Mouse (Mus musculus) induced T-regulatory cell, adult 2 months (primary cell): ENCODE data around the gene Trim2.

ENCODE experiments used
- DNase-seq: peaks from one replicate; pipeline ENCODE4 v3.0.0-alpha.2; 2012; ENCODE audit warnings: low read depth

Gene Trim2

DNA sequence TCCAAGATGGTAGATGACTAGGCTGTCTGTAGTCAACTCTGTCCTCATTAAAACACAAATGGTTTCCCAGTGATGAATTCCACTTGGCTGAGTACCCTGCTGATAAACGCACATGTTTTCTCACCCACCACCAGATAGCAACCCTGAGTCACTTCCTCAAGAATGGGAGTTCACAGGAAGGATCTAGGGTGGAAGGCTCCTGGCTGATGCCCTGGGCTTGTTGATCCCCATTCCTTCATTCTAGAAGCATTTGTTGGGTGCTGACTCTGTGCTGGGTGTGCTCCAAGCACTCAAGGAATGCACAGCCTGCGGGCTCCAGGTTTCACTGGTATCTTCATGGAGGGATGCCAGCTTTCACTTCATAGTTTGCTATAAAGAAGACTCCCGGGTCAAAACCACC, 12.8 kb upstream of the Trim2 start:
- no peak for DNase-seq

DNA sequence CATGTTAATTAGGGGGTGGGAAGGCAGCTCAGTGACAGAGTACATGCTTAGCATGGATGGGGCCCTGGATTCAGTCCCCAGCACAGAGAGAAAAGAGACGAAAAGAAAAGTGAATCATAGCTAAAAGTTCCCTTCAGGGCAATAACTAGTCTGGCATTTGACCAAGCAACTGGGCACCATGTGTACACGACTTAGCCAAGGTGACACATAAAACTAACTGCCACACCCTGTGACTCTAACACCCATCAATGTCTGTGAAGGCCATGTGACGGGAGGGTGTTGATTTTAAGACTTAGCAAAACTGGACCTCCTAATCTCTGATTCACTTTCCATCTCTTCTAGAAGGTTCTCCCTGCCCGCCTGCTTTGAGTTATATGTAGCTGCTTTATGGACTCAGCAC, 12.2 kb upstream of the Trim2 start:
- DNase-seq: no peak

GRCm38 (mm10) chr3:84314651-84315191, 8.0 kb upstream of the Trim2 start:
- DNase-seq: peak; percentile 87

- DNase-seq: no peak
Measured at GRCm38 (mm10) chr3:84313801-84314541, 7.3 kb upstream of the Trim2 start.

GRCm38 (mm10) chr3:84313003-84313800, 6.5 kb upstream of the Trim2 start:
- peak; percentile 85 for DNase-seq

DNA sequence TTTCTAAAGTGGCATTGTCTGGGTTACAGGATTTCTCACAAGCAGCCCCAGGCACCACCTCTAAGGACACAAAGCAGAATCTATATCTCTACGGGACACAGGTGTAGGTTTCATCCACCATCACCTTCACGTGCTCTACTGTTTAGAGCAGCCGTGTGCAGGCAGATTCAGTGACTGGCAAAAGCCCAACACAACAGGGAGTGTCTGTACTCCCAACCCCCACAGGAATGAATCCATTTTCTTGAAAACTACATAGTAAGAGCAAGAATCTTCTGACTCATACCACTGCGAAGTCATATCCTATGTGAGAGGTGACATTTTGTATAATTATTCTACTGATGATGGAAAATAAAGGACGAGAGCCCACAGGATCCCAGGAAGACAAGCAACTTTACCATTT, 5.6 kb upstream of the Trim2 start:
- no peak for DNase-seq

GRCm38 (mm10) chr3:84307516-84307915, 839 bp upstream of the Trim2 start:
- DNase-seq: no peak

- no peak for DNase-seq
Measured at GRCm38 (mm10) chr3:84305722-84306510, 761 bp downstream of the Trim2 start.

DNA sequence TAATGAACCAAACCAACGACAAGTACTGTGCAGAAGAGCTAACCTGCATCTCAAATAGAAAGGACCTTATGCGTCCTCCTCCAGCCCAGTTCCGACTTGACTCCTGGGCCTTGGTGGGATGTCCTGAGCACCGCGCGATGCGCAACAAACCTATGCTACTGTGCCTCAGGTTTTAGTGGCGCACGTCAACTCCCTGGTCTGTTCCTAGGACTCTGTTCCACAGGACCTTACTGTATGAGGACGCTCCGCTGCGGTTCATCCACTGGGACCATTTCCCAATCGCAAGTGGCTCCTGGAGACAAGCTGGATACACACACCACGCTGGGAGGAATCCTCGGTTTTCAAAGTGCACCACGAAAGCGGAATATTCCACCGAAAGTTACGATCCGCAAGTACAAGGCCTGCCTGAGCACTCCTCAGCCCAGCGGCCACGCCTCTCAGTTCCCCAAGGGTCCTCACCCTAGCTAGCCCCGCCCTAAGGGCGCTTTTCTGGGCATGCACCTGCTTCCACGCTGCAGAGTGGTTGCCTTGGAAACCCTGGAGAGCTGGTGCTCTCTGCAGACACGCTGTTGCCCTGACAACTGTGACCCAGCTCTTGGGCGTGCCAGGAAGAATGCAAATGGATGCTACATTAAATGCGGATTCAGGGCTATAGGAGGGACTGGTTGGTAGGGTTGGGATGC, 1.5 kb downstream of the Trim2 start:
- DNase-seq: peak; percentile 23

GRCm38 (mm10) chr3:84304339-84305009, 2.2 kb downstream of the Trim2 start:
- peak; percentile 6 for DNase-seq

DNA sequence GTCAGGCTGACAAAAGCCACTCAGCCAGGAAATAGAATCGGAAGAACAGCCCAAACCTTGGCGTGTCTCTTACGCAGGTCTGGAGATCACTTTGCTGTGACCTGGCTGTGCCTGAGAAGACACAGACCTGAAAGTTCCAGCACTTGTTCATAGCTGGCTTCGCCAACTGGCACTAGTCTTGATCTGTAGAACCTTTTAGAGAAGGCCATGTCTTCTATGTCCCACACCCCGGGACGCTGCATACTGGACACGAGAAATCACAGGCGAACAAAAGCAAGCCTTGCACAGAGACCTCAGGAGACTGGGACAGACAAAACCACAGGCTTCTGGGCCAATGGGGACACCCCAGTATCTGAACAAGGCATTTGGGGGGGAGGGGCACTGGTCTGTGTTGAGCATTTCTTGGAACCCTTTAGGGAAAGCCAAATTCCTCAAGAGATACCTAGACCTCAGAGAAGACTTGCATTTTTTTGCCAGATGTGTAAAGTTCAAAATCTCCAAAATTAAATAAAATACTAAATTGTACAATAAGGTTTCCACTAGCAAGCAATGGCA, 3.2 kb downstream of the Trim2 start:
- no peak for DNase-seq

- peak; percentile 20 for DNase-seq
Measured at GRCm38 (mm10) chr3:84302273-84302672, 4.4 kb downstream of the Trim2 start.

- no peak for DNase-seq
Measured at GRCm38 (mm10) chr3:84301674-84302073, 5.0 kb downstream of the Trim2 start.

GRCm38 (mm10) chr3:84298186-84298585, 8.5 kb downstream of the Trim2 start:
- no peak for DNase-seq

GRCm38 (mm10) chr3:84296676-84297075, 10.0 kb downstream of the Trim2 start:
- no peak for DNase-seq

DNA sequence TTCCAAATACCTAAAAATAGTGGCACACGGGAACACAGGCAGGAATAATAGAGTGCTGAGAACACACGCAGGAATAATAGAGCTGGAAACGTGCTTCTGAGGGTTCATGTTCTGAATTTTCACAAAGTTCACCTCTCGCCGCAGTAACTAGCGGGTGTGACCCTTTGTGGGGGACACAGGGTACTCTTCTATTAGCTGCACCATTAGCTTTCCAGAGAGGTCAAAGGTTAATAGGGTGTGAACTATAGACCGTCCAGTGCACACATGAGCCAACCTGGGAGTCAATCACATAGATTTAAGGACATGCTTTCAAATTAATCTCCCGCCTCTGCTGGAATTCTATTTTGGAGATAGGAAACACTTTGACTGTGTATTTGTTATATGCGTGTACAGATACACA, 11.9 kb downstream of the Trim2 start:
- DNase-seq: no peak

DNA sequence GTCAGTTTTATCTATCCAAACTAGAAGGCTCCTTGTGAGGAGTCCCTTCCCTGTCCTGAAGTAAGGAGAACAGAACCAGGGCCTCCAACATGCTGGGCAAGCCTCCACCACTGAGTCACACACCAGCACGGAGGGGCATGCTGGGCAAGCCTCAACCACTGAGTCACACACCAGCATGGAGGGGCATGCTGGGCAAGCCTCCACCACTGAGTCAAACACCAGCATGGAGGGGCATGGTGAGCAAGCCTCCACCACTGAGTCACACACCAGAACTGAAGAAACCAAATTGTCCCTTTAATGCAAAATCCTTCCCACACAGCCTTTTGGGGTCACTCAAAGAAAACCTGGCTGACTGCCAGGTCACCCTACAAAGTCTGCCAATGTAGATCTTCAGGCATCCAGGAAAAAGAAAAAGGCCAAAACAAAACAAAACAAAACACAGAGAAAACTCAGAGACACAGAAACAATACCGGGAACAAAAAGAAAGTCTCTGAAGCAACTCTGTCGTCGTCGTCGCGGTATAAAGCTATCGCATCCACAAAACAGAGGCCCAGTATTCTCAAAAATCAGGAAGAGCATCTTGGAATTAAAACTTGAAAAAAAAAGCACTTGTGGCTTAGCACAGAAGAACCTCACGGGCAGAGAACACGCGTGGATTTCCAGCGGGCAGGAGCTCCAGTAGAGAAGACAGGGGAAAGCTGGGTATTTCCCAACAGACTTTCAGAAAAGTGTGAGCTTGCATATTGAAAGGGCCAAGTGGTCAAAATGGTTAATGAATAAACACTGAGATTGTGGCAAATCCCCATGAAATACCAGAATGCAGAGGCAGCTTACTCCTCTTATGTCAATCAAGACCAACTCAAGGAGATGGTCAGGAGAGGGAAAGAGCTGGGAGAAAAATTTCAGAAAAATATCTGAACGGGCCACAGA, 12.7 kb downstream of the Trim2 start:
- DNase-seq: no peak

GRCm38 (mm10) chr3:84292238-84292637, 14.4 kb downstream of the Trim2 start:
- no peak for DNase-seq

DNA sequence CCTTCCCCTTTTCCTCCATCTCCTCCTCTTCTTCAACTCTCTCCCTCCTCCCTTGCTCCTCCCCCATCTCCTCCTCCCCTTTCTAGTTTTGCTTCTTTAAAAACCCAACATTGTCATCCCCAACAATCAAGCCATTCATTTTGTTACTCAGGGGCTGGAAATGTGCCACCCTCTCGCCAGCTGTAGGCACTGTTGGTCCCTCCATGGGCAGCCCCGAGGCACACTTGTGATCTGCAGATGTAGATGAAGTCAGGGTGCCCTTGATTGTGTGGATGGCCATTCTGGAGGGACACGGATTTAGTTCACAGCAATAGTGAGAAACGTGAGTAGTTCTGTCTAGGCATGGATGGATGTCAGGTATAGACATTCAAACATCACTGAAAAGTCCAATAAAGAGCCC, 17.7 kb downstream of the Trim2 start:
- DNase-seq: no peak

DNA sequence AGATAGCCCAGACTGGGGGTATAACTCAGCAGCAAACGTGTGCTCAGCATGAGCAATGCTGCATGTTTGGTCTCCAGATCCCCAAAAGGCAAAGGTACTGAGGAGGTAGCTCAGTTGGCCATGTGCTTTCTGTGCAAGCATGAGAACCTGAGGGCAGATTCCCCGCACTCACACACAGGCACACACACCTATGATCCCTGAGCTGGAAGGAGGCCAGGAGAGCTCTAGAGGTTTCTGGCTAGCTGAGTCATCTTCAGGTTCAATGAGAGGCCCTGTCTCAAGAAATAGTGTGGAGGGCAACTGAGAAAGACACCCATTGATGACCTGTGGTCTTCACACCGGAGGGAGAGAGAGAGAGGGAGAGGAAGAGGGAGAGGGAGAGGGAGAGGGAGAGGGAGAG, 19.4 kb downstream of the Trim2 start:
- DNase-seq: no peak
